Mouse (Mus musculus): ENCODE results near the gene Adtrp. TPM values are rescaled to one million over a fixed set of nuclear protein-coding genes. Genes with fewer than 3 reads are reported as not detected.

Gene Adtrp
- polyA plus RNA-seq, 2 experiments, result 0.36 to 0.50 TPM

DNA sequence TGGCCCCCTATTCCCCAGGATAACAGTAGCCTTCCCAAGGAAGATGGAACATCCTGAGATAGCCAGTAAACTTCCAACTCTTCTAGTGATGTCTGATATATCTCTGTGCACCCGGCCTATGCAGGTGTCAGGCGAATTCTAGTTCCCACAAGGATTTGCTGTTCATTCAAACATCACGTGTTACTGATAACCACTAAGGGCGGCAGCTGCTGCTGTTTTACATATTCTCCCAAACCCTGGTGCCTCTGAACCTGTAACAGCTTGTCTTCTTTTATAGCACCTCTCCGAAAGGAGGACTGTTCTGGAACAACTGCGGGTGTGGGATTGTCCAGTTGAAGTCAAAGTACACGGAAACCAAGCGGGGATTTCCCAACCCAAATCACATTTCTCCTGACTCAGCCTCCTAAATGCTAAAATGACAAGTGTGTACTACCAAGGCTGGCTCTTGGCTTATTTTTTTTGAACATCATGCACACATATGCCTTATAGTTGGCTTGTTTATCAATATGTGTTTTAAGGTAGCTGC lies 13.8 kb downstream of the Adtrp start:
- Histone ChIP-seq H3K9me3 (ENCODE audit: control insufficient read depth, low read length) (no peaks in the 10 kb centered on the region), H3K27me3 (ENCODE audit: control insufficient read depth, insufficient read depth, low read length) (no peaks in the 10 kb centered on the region), H3K36me3 (replicated peaks; ENCODE audit: control insufficient read depth, insufficient read depth, low read depth) (no peaks in the 10 kb centered on the region), H3K4me1 (replicated peaks; ENCODE audit: control insufficient read depth in 2 of 2, insufficient read depth in 2 of 2, low read length in 1 of 2) (peaks cover 0 to 1% of the 10 kb centered on the region in 2 experiments; a peak in 1 of 4 replicates), H3K4me2 (ENCODE audit: low read depth) (no peak overlapping the region), H3K4me3 (ENCODE audit: insufficient read depth in 1 of 2, low read depth in 2 of 2, low read length in 2 of 2) (no peak overlapping the region), H3K9ac (replicated peaks) (no peak overlapping the region), H3K27ac (no peak overlapping the region)
- no peak for ATAC-seq (ENCODE audit: insufficient read depth)
- 71% methylated on average over 8 of the region's 8 CpGs for WGBS (ENCODE audit: insufficient replicate concordance)
- DNase-seq (ENCODE audit: low read depth in 3 of 3, low spot score in 3 of 3), result no peak
- TF ChIP-seq EP300 (IDR thresholded peaks at IDR 0.05; ENCODE audit: low read depth) (no peak), CTCF (IDR thresholded peaks at IDR 0.05; ENCODE audit: low read depth) (no peak)

DNA sequence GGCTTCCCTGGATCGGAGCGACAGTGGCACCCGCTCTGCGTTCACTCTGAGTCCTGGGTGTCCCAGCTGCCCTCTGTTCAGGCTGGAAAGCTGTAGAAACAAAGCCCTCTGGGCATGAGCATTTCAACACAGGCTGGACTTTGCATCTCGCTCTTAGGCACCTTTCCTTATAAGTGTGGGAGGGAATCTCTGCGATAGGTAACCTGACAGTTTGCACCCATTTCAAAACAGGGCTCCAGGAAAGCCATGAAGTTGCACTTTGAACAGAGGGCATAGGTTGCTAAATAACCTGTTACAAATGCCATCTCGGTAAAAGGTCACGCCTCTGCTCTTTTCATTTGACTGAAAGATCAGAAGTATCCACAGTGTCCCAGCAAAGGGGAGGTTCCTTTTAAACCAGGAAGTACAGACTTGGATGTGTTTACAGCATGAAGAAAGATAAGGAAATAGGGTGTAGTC lies 19.2 kb downstream of the Adtrp start:
- H3K9ac ChIP-seq (replicated peaks), result no peak overlapping the region
- TF ChIP-seq CTCF (IDR thresholded peaks at IDR 0.05; ENCODE audit: low read depth) (no peak), EP300 (IDR thresholded peaks at IDR 0.05; ENCODE audit: low read depth) (no peak)
- H3K27ac ChIP-seq, result no peak overlapping the region
- no peaks in the 10 kb centered on the region for H3K36me3 ChIP-seq (replicated peaks; ENCODE audit: control insufficient read depth, insufficient read depth, low read depth)
- H3K4me3 ChIP-seq (ENCODE audit: insufficient read depth in 1 of 2, low read depth in 2 of 2, low read length in 2 of 2), result no peak overlapping the region
- ATAC-seq (ENCODE audit: insufficient read depth) (no peak), DNase-seq (ENCODE audit: low read depth in 3 of 3, low spot score in 3 of 3) (no peak)
- peaks cover 0 to 2% of the 10 kb centered on the region in 2 experiments; a peak in 2 of 4 replicates for H3K4me1 ChIP-seq (replicated peaks; ENCODE audit: control insufficient read depth in 2 of 2, insufficient read depth in 2 of 2, low read length in 1 of 2)
- H3K4me2 ChIP-seq (ENCODE audit: low read depth), result no peak overlapping the region
- H3K27me3 ChIP-seq (ENCODE audit: control insufficient read depth, insufficient read depth, low read length), result no peaks in the 10 kb centered on the region
- no peaks in the 10 kb centered on the region for H3K9me3 ChIP-seq (ENCODE audit: control insufficient read depth, low read length)
- WGBS (ENCODE audit: insufficient replicate concordance), result 70% methylated on average over 8 of the region's 8 CpGs

DNA sequence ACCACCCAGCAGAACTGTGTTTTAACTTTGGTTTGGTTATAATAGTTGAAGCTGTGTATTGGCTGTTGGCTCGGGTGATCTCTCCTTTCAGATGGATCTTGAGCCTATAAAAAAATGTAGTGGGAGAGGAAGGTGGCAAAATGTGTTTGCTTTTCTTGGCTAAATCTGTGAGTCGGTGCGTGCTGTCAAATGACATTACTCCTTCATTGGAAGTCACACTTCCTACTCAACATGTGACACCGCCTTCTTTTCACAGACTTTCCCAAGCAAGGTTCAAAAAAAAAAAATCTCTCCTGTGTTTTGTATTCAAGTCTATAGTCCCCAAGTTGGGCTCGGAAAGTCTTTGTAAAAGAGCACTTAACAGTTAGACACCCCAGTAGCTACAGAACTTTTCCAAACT lies 19.9 kb downstream of the Adtrp start:
- Histone ChIP-seq H3K36me3 (replicated peaks; ENCODE audit: control insufficient read depth, insufficient read depth, low read depth) (no peaks in the 10 kb centered on the region), H3K9ac (replicated peaks) (no peak overlapping the region), H3K4me1 (replicated peaks; ENCODE audit: control insufficient read depth in 2 of 2, insufficient read depth in 2 of 2, low read length in 1 of 2) (peaks cover 0 to 2% of the 10 kb centered on the region in 2 experiments; a peak in 2 of 4 replicates), H3K4me3 (ENCODE audit: insufficient read depth in 1 of 2, low read depth in 2 of 2, low read length in 2 of 2) (no peak overlapping the region), H3K9me3 (ENCODE audit: control insufficient read depth, low read length) (no peaks in the 10 kb centered on the region), H3K27ac (no peak overlapping the region), H3K4me2 (ENCODE audit: low read depth) (no peak overlapping the region), H3K27me3 (ENCODE audit: control insufficient read depth, insufficient read depth, low read length) (no peaks in the 10 kb centered on the region)
- 74% methylated on average over 5 of the region's 5 CpGs for WGBS (ENCODE audit: insufficient replicate concordance)
- no peak for DNase-seq (ENCODE audit: low read depth in 3 of 3, low spot score in 3 of 3)
- no peak for ATAC-seq (ENCODE audit: insufficient read depth)
- TF ChIP-seq EP300 (IDR thresholded peaks at IDR 0.05; ENCODE audit: low read depth) (no peak), CTCF (IDR thresholded peaks at IDR 0.05; ENCODE audit: low read depth) (no peak)

DNA sequence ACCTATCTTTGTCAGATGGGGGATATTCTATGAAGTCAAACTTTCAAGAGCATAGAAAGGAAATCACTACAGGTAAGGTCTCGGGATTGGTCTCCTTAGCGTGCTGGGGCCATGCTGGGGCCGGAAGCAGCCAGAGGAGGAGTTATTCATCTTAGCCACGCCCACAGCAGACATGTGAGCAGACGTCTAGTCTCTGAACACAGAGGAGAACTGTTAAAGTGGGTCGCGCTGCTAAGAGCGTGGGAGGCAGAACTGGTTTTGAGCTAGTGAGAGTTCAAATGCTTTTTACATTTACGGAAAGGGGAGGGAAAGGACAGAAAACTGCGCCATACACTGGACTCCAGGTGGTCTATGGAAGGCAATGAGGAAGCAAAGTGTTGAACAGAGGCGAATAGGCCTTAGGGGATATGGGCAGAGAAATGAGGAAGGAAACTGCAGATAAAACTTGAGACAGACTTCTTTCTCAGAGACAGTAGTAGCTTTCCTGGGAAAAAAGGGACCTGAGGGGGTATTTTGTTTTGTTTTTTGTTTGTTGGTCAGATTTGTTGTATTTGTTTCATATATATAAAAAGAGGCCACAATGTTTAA lies 22.0 kb downstream of the Adtrp start:
- Histone ChIP-seq H3K9ac (replicated peaks) (no peak overlapping the region), H3K4me3 (ENCODE audit: insufficient read depth in 1 of 2, low read depth in 2 of 2, low read length in 2 of 2) (no peak overlapping the region), H3K4me2 (ENCODE audit: low read depth) (no peak overlapping the region), H3K9me3 (ENCODE audit: control insufficient read depth, low read length) (no peaks in the 10 kb centered on the region), H3K27ac (no peak overlapping the region), H3K36me3 (replicated peaks; ENCODE audit: control insufficient read depth, insufficient read depth, low read depth) (no peaks in the 10 kb centered on the region), H3K27me3 (ENCODE audit: control insufficient read depth, insufficient read depth, low read length) (no peaks in the 10 kb centered on the region), H3K4me1 (replicated peaks; ENCODE audit: control insufficient read depth in 2 of 2, insufficient read depth in 2 of 2, low read length in 1 of 2) (peaks cover 0 to 2% of the 10 kb centered on the region in 2 experiments; a peak in 2 of 4 replicates)
- no peak for TF ChIP-seq EP300 (IDR thresholded peaks at IDR 0.05; ENCODE audit: low read depth)
- TF ChIP-seq CTCF (IDR thresholded peaks at IDR 0.05; ENCODE audit: low read depth), result no peak
- no peak for DNase-seq (ENCODE audit: low read depth in 3 of 3, low spot score in 3 of 3)
- ATAC-seq (ENCODE audit: insufficient read depth), result no peak
- 37% methylated on average over 11 of the region's 11 CpGs for WGBS (ENCODE audit: insufficient replicate concordance)

DNA sequence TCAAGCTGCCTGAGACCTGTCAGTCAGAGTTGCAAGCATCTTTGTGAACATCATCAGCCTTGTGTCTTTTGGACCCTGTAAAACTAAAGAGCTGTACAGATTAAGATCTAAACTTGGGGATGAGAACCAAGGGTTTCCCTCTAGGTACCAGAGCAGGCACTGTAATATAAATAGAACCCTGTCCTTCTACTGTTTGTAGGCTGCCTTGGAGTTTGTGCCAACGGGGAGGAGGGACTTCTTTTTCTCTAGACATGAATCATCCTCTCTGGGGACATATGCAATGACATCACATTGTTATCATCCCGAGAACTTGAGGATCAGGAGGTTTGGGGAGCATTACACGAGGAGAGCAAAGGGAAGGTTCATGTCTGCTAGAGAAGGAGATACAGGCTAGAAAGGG lies 24.4 kb downstream of the Adtrp start:
- no peaks in the 10 kb centered on the region; a peak in 1 of 4 replicates for H3K4me1 ChIP-seq (replicated peaks; ENCODE audit: control insufficient read depth in 2 of 2, insufficient read depth in 2 of 2, low read length in 1 of 2)
- no peak for ATAC-seq (ENCODE audit: insufficient read depth)
- DNase-seq (ENCODE audit: low read depth in 3 of 3, low spot score in 3 of 3), result no peak
- no peak overlapping the region for H3K27ac ChIP-seq
- WGBS (ENCODE audit: insufficient replicate concordance), result 49% methylated on average over 3 of the region's 3 CpGs
- TF ChIP-seq EP300 (IDR thresholded peaks at IDR 0.05; ENCODE audit: low read depth) (no peak), CTCF (IDR thresholded peaks at IDR 0.05; ENCODE audit: low read depth) (no peak)
- H3K9me3 ChIP-seq (ENCODE audit: control insufficient read depth, low read length), result no peaks in the 10 kb centered on the region
- no peak overlapping the region for H3K9ac ChIP-seq (replicated peaks)
- no peak overlapping the region for H3K4me2 ChIP-seq (ENCODE audit: low read depth)
- H3K27me3 ChIP-seq (ENCODE audit: control insufficient read depth, insufficient read depth, low read length), result no peaks in the 10 kb centered on the region
- H3K36me3 ChIP-seq (replicated peaks; ENCODE audit: control insufficient read depth, insufficient read depth, low read depth), result no peaks in the 10 kb centered on the region
- no peak overlapping the region for H3K4me3 ChIP-seq (ENCODE audit: insufficient read depth in 1 of 2, low read depth in 2 of 2, low read length in 2 of 2)

All from liver, embryonic 14.5 days (tissue).